Mouse (Mus musculus) megakaryocyte, adult 5-6 weeks (primary cell): ENCODE data around the gene Adh1. TPM values are rescaled to one million over a fixed set of nuclear protein-coding genes. Genes with fewer than 3 reads are reported as not detected.

Experiments
- ATAC-seq: 2 replicates; pipeline ENCODE4 v1.8.0; 2016; ENCODE audit warnings: mild to moderate bottlenecking, inconsistent platforms; ENCODE audit not compliant: poor library complexity, severe bottlenecking
- total RNA-seq, 2 experiments: library from RNA; stranded (forward) in 1 of 2; stranded (reverse) in 1 of 2; fragments of 153-499, 151-499 nt in 1 of 2; fragments of 221-1000, 200-1000 nt in 1 of 2; gene quantifications; 2 replicates each; pipeline versions ENCODE4 v1.2.3 to v1.2.4; 2015 to 2017

Adh1 gene
- total RNA-seq, 2 experiments from 2014 or later, result 0.96 TPM; not detected in 1

GRCm38 (mm10) chr3:138335566-138335965 is 74.8 kb downstream of the Adh1 start:
- ATAC-seq, result no peak

- no peak; the same call in 1 of the 2 replicates for ATAC-seq
Measured at GRCm38 (mm10) chr3:138336104-138336754, 75.4 kb downstream of the Adh1 start.

Other genes with a start within 250 kb of the Adh1 start
- not detected in 2 replicates for gene 1110002E22Rik, start 195.9 kb upstream of the Adh1 start, total RNA-seq (2015)
- not detected in 2 replicates for gene 1110002E22Rik, start 195.9 kb upstream of the Adh1 start, total RNA-seq (2017)
- gene Gm5105, start 193.6 kb upstream of the Adh1 start, total RNA-seq (2015), result not detected in 2 replicates
- not detected in 2 replicates for gene Gm5105, start 193.6 kb upstream of the Adh1 start, total RNA-seq (2017)
- 2.1 and 2.5 TPM in 2 replicates for gene Trmt10a, start 117.5 kb upstream of the Adh1 start, total RNA-seq (2015)
- gene Trmt10a, start 117.5 kb upstream of the Adh1 start, total RNA-seq (2017), result 2.7 and 7.4 TPM in 2 replicates
- 1.0 and 1.2 TPM in 2 replicates for gene Mttp, start 116.0 kb upstream of the Adh1 start, total RNA-seq (2015)
- gene Mttp, start 116.0 kb upstream of the Adh1 start, total RNA-seq (2017), result 1.1 and 1.2 TPM in 2 replicates
- not detected in 2 replicates for gene 4930579F01Rik, start 67.2 kb upstream of the Adh1 start, total RNA-seq (2015)
- not detected in 2 replicates for gene 4930579F01Rik, start 67.2 kb upstream of the Adh1 start, total RNA-seq (2017)
- not detected in 2 replicates for gene Adh7, start 43.2 kb upstream of the Adh1 start, total RNA-seq (2015)
- not detected in 2 replicates for gene Adh7, start 43.2 kb upstream of the Adh1 start, total RNA-seq (2017)
- gene Adh6a, start 52.3 kb downstream of the Adh1 start, total RNA-seq (2015), result not detected in 2 replicates
- not detected in 2 replicates for gene Adh6a, start 52.3 kb downstream of the Adh1 start, total RNA-seq (2017)
- not detected in 2 replicates for gene Adh6b, start 80.8 kb downstream of the Adh1 start, total RNA-seq (2015)
- not detected in 2 replicates for gene Adh6b, start 80.8 kb downstream of the Adh1 start, total RNA-seq (2017)
- not detected in 2 replicates for gene Adh4, start 154.5 kb downstream of the Adh1 start, total RNA-seq (2015)
- not detected in 2 replicates for gene Adh4, start 154.5 kb downstream of the Adh1 start, total RNA-seq (2017)
- 67.0 and 85.0 TPM in 2 replicates for gene Adh5, start 182.1 kb downstream of the Adh1 start, total RNA-seq (2015)
- gene Adh5, start 182.1 kb downstream of the Adh1 start, total RNA-seq (2017), result 67.1 and 71.1 TPM in 2 replicates
- 20.9 and 24.0 TPM in 2 replicates for gene Metap1, start 228.5 kb downstream of the Adh1 start, total RNA-seq (2015)
- 28.5 and 36.9 TPM in 2 replicates for gene Metap1, start 228.5 kb downstream of the Adh1 start, total RNA-seq (2017)